Mouse (Mus musculus): ENCODE measurements at regions not wholly inside any gene's neighbourhood (a gene's known extent, or its start where the extent isn't known, plus 50 kb on each side); places are given as distances from the start of the nearest gene placed in this dataset.

GRCm38 (mm10) chr10:126646587-126646986 lies 254.6 kb downstream of the Atp23 start:
- CTCF ChIA-PET, result no interaction called here

- CTCF ChIA-PET, result no interaction called here
These were observed 259.3 kb downstream of the Atp23 start for GRCm38 (mm10) chr10:126641792-126642289.

DNA sequence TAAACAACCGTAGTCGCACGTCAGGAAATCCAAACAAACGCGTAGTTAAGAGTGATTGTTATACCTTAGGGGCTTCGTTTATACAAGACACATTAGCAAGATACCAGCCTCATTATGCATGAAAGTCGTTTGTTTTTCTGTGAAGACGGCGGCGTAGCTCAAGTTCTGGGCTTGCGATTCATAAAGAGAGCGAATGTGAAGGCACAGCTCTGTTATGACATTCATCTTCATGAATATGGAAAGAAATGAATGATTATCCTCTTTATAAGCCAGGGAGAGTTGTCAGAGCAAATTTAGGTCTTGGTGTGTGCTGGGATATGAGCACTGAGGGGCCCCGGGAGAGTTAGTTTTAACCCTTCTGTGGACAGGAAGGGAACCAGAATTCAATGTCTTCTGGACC lies 266.4 kb downstream of the Atp23 start:
- CTCF ChIA-PET, result no interaction called here

DNA sequence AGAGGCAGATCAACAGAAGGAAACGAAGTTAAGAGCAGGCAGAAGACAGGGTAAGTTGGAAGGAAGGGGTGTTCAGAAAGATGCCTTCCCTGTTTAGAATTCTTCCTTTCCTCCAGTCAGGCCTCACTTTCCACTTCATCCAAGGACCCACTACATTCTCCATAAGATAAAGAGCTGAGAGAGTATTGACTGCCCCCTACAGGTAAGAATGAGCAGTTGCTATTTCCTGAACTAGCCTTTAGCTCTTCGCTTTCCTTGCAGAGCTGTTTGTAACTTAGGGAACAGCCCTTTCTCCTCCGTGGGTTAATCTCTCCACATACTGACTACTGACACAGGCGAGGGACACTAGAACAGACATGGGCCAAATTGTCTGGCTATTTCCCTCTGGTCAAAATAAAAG lies 273.1 kb downstream of the Atp23 start:
- CTCF ChIA-PET, result interaction anchor here (1.1 kb wide), 1 partner anchor 225 kb away, joined by 4 read pairs; no protein-coding TSS in a partner anchor

- CTCF ChIA-PET, result no interaction called here
These were observed 275.7 kb downstream of the Atp23 start for GRCm38 (mm10) chr10:126625466-126625865.

GRCm38 (mm10) chr10:126620802-126621201 lies 280.4 kb downstream of the Atp23 start:
- CTCF ChIA-PET, result no interaction called here

- CTCF ChIA-PET, result no interaction called here
These were observed 281.2 kb downstream of the Atp23 start for GRCm38 (mm10) chr10:126619970-126620369.

DNA sequence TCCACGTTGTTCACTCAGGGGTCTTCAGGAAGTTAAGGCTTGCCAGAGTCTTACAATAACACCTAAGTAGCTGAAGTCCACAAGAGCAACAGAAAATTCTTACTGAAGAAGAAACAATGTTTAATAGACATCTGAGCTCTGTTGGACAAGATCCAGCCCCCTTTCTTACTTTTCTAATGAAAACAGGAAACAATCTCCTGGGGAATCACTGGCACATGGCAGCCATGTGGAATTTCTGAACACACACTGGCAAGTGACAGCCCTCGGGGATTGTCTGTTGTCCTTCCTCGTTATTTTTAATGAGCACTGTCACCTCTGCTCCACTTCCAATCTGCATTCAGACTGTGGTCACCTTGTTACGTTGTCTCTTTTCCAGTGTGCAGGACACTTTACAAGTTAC lies 288.9 kb downstream of the Atp23 start:
- CTCF ChIA-PET, result no interaction called here

DNA sequence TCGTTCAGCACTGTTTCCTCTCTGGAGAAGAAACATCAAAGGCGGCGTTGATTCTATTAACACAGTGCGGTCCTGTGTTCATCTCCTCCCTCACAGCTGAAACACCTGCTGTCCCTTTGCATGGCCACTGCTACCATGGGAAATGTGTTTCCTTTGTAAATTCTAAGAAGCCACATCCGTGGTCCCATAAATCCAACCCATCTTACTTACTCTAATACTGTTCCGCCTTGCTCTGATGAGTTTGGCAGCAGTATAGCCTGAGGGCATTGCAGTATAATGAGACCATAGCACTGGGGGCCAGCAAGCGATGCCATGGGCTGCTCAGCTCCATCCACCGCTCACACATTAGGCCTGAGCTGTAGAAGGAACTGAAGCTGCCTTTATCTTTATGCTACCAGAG lies 290.6 kb downstream of the Atp23 start:
- CTCF ChIA-PET, result no interaction called here

DNA sequence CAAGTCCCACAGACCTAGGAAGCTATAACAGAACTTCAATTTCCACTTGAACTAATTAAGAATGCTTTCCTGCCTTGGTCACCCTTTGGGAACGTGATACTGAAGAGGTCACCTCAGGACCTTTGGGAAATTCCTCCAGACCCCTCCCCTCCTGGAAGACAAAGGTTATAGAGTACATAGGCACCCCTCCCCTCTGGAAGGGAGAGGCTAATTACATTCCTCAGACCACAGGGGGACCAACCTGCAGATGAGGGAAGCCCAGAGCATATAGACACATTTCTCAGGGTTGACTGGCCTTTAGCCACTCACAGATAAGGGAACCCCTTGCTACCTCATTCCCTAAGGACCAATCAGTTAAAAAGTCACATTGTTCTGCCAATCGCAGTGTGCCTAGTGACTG lies 301.5 kb downstream of the Atp23 start:
- CTCF ChIA-PET, result no interaction called here

- CTCF ChIA-PET, result no interaction called here
These were observed 333.0 kb downstream of the Atp23 start for GRCm38 (mm10) chr10:126568155-126568554.

DNA sequence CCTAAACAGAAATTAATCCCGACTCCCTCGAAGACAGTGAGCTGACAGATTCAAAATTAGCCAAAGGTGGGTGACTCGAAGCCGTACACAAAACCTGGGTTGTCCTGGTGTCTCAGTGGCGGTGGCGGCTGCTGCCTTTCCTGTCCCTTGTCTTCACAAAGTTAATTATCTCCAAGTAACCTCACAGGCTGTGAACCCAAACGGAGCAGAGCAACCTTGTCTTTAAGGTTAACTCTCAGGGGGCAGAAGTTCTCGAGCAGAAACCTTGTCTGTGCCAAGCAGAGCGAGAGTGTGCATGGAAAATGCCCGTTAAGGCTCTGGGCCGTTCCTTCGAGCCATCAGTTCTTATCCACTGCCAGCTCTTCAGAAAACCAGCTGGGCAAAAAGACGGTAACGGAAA lies 335.8 kb downstream of the Atp23 start:
- CTCF ChIA-PET, result no interaction called here

GRCm38 (mm10) chr10:126555080-126555479 lies 346.1 kb downstream of the Atp23 start:
- CTCF ChIA-PET, result no interaction called here

GRCm38 (mm10) chr10:126531950-126532349 lies 369.2 kb downstream of the Atp23 start:
- CTCF ChIA-PET, result no interaction called here

DNA sequence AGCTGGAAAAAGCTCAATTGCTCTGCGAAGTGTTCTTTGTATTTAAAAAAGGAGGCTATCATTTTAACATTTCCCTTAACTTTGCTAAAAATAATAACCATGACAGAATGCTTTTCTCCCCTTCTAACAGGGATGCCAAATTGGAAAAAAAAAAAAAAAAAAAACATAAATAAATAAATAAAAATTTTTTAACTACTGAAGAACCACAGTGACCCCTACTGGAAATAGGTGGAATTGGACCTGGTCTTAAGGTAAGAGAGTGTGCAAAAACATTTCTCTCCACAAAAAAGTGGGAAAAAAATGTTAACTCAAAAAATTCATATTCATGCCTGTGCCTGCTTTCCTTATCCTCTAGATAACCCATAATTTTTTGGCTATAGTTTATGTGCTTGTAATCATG lies 369.8 kb downstream of the Atp23 start:
- CTCF ChIA-PET, result interaction anchor here (0.7 kb wide), 2 partner anchors 22 to 144 kb away, joined by 6 to 16 read pairs; no protein-coding TSS in a partner anchor

DNA sequence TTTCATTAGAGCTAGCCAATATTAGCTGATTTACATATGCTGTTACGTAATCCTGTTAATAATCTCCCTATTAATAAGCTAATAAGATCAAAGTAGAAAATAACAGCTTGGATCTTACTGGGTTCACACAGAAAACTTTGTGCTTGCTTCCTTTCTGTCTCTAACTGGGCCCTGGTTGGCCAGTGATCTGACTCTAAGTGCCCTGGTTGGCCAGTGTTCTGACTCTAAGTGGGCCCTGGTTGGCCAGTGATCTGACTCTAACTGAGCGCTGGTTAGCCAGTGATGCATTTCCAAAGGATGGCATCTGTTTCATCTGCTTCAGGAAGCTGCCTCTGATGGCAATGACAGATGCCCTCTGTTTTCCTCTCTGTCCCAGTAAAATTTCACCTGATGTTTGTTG lies 372.4 kb downstream of the Atp23 start:
- CTCF ChIA-PET, result interaction anchor here (0.6 kb wide), 1 partner anchor 173 kb away, joined by 3 read pairs; no protein-coding TSS in a partner anchor

DNA sequence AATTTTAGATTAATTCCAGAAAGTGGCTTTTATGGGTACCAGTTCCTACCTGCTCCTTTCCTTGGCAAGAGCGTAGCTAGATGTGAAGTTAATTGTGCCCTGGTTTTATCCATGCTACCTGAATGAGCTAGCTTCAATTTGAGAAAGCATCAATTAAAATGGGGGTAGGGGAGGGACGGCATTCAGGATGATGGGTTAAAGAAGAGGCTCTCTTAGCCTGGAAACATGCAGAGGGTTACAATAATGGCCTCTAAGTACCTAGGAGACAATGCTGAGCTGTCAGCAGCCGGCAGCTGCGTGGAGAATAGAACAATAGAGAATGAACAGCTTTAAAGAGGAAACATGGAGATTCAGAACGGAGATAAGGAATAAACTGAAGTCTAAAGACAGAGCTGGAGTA lies 375.0 kb downstream of the Atp23 start:
- CTCF ChIA-PET, result no interaction called here

- CTCF ChIA-PET, result no interaction called here
These were observed 379.0 kb downstream of the Atp23 start for GRCm38 (mm10) chr10:126521836-126522815.

DNA sequence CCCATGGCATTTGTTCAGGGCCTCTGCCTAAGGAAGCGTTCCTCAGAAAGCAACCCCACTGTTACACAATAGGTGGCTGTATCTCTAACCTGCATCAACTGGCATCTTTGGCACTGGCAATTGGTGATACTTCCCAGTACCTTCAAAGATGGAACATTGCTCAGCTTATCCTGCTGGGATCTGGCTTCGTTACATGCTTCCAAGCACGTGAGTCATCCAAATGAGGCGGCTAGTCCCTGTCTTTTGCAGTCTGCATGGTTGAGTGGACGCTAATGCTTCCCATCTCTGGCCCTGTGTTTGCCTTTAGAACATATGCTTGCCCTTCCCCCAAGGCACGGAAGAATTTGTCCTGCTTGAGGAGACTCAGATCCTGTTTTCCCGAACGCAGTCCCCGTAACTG lies 380.2 kb downstream of the Atp23 start:
- CTCF ChIA-PET, result no interaction called here

DNA sequence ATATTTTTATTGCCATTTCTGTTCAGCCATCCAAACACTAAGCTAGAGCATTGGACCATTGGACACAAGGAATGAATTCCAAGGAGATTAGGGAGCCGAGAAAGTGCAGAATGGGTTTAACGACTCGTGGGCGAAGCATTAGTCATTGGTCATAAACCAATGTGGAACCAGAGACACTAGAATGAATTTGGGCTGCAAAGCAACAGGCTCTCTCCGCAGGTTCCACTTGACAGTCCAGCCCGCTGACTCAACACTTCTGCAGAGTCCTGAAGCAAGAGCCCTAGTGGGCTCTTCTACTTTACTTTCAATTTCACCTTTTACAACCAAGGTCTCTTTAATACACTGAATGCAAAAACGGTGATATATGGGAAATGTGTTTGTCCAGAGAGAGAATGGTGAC lies 388.0 kb downstream of the Atp23 start:
- CTCF ChIA-PET, result no interaction called here

- CTCF ChIA-PET, result no interaction called here
These were observed 389.6 kb downstream of the Atp23 start for GRCm38 (mm10) chr10:126511511-126511910.

GRCm38 (mm10) chr10:126505988-126506387 lies 395.2 kb downstream of the Atp23 start:
- CTCF ChIA-PET, result interaction anchor here (1.2 kb wide), 1 partner anchor 553 kb away, joined by 3 read pairs; no protein-coding TSS in a partner anchor

DNA sequence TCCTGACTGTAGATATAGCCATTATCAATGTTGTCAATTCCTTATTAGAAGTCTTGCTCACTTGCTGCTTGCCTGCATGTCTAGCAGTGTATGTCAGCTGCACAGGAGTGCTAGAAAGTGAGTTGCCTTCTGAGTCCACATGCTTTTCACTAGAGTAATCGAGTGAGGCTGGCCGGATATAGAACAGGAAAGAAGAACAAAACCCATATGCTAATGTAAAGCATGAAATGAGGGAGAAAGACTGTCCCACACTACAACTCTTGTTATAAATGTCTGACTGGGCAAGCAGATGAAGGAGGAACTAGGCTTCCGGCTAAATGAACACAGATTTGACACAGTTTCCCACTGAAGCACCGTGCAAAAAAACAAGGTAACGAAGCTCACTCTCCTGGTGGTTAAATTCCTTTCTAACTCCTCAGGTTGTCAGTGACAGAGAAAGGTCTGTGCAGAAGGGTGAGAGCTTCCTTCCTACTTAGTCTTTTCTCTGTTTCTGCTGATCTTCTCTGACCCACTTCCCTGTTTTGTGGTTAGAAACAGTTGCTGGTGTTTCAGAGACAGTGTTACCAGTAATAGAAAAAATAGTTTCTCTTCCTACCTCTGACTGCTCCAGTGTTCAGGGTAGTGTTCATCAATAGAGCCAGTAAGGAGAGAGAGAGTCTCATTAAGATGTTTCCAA lies 399.0 kb downstream of the Atp23 start:
- CTCF ChIA-PET, result no interaction called here
